Mouse (Mus musculus) neural tube, embryonic 14.5 days (tissue): ENCODE measurements around the gene Gm5431. TPM values are rescaled to one million over a fixed set of nuclear protein-coding genes. Genes with fewer than 3 reads are reported as not detected.
"Not testable (repeated sequence)": the region's sequence is repeated elsewhere in the genome, so short reads cannot be mapped to it uniquely, and the experiment has no call there.

Experiments used
- ATAC-seq: fragments of 200-750 bp; cut with Nextera tagmentation; 2 replicates; pipeline ENCODE4 v1.8.0; 2017; ENCODE audit warnings: low read depth, mild to moderate bottlenecking, moderate TSS enrichment, moderate library complexity
- H3K27ac ChIP-seq: fragments of 300-500 bp; sonication (generic); 2 replicates; pipeline ENCODE4 v1.5.1; 2014; ENCODE audit warnings: low read depth, mild to moderate bottlenecking, control low read depth, low read length, moderate library complexity, mixed read lengths
- H3K27me3 ChIP-seq: fragments of 300-500 bp; sonication (generic); 2 replicates; pipeline ENCODE4 v1.6.1; 2014; ENCODE audit warnings: low read length; ENCODE audit not compliant: control insufficient read depth, insufficient read depth
- H3K36me3 ChIP-seq: fragments of 300-500 bp; sonication (generic); 2 replicates; pipeline ENCODE4 v1.6.1; 2014; ENCODE audit warnings: low read length, mixed read lengths; ENCODE audit not compliant: control insufficient read depth, insufficient read depth
- H3K4me1 ChIP-seq: fragments of 300-500 bp; sonication (generic); 2 replicates; pipeline ENCODE4 v1.6.1; 2014; ENCODE audit warnings: low read length; ENCODE audit not compliant: control insufficient read depth, insufficient read depth
- H3K4me2 ChIP-seq: fragments of 300-500 bp; sonication (generic); 2 replicates; pipeline ENCODE4 v1.6.1; 2014; ENCODE audit warnings: mild to moderate bottlenecking, low read depth, low read length, control low read depth
- H3K4me3 ChIP-seq: fragments of 300-500 bp; sonication (generic); 2 replicates; pipeline ENCODE4 v1.5.1; 2014; ENCODE audit warnings: low read depth, low read length, control low read depth, mixed read lengths
- H3K9ac ChIP-seq: fragments of 300-500 bp; sonication (generic); replicated peaks from 2 replicates; pipeline ENCODE4 v1.6.1; 2014; ENCODE audit warnings: low read depth, mild to moderate bottlenecking, control low read depth, low read length, mixed read lengths
- H3K9me3 ChIP-seq: fragments of 300-500 bp; sonication (generic); 2 replicates; pipeline ENCODE4 v1.6.1; 2016; ENCODE audit warnings: low read length; ENCODE audit not compliant: control insufficient read depth
- WGBS: fragments of 180-500 bp; shearing (Covaris S2); extraction: QIAGEN DNeasy Blood & Tissue Kit; methylation state at CpG from one replicate; pipeline ENCODE4 v1.1.7; 2014; 5-methylcytosine and 5-hydroxymethylcytosine counted together
- polyA plus RNA-seq: library from polyadenylated mRNA; unstranded; fragments of >200 nt; fragmentation: Nextera tagmentation; extraction: Ambion mirVana; gene quantifications from 2 replicates; pipeline ENCODE4 v1.2.1, GENCODE M21; 2014

The Gm5431 gene
- polyA plus RNA-seq, 1 experiment from 2014 or later, result 0.12 TPM

- H3K9ac ChIP-seq, H3K27me3 ChIP-seq, H3K36me3 ChIP-seq, H3K9me3 ChIP-seq, H3K4me2 ChIP-seq, H3K27ac ChIP-seq, H3K4me3 ChIP-seq, H3K4me1 ChIP-seq, ATAC-seq: not testable (repeated sequence)
- WGBS, result 79% methylated on average over 2 of the region's 2 CpGs
Observed at GRCm38 (mm10) chr11:48846362-48846761, 55.7 kb downstream of the Gm5431 start.

- no peak overlapping the region for H3K27ac ChIP-seq
- no peak overlapping the region for H3K9ac ChIP-seq
- ATAC-seq, result no peak
- no peak overlapping the region for H3K4me2 ChIP-seq
- no peak overlapping the region for H3K4me3 ChIP-seq
- H3K36me3 ChIP-seq, result no peaks in the 10 kb centered on the region
- no peaks in the 10 kb centered on the region for H3K27me3 ChIP-seq
- WGBS, result 34% methylated on average over 13 of the region's 13 CpGs
- no peaks in the 10 kb centered on the region for H3K4me1 ChIP-seq
- H3K9me3 ChIP-seq, result no peaks in the 10 kb centered on the region
Observed at GRCm38 (mm10) chr11:48845244-48845815, 56.7 kb downstream of the Gm5431 start.

- Histone ChIP-seq H3K4me3 (no peak overlapping the region), H3K4me1 (no peaks in the 10 kb centered on the region), H3K27me3 (no peaks in the 10 kb centered on the region), H3K9me3 (no peaks in the 10 kb centered on the region), H3K27ac (no peak overlapping the region), H3K9ac (no peak overlapping the region), H3K36me3 (no peaks in the 10 kb centered on the region), H3K4me2 (no peak overlapping the region)
- 61% methylated on average over 6 of the region's 6 CpGs for WGBS
- ATAC-seq, result no peak
Observed at GRCm38 (mm10) chr11:48844309-48844708, 57.7 kb downstream of the Gm5431 start.

GRCm38 (mm10) chr11:48843202-48843601 lies 58.8 kb downstream of the Gm5431 start:
- Histone ChIP-seq H3K4me2 (no peak overlapping the region), H3K27ac (no peak overlapping the region), H3K36me3 (no peaks in the 10 kb centered on the region), H3K4me1 (no peaks in the 10 kb centered on the region), H3K27me3 (no peaks in the 10 kb centered on the region), H3K9me3 (no peaks in the 10 kb centered on the region), H3K4me3 (no peak overlapping the region), H3K9ac (no peak overlapping the region)
- WGBS, result 87% methylated on average over 11 of the region's 11 CpGs
- no peak for ATAC-seq

- no peak for ATAC-seq
- no peak overlapping the region for H3K27ac ChIP-seq
- H3K36me3 ChIP-seq, result no peaks in the 10 kb centered on the region
- no peaks in the 10 kb centered on the region for H3K9me3 ChIP-seq
- H3K4me1 ChIP-seq, result no peaks in the 10 kb centered on the region
- H3K9ac ChIP-seq, result no peak overlapping the region
- 75% methylated on average over 4 of the region's 4 CpGs for WGBS
- peaks cover 2% of the 10 kb centered on the region; the same call in 1 of the 2 replicates for H3K27me3 ChIP-seq
- no peak overlapping the region for H3K4me2 ChIP-seq
- H3K4me3 ChIP-seq, result no peak overlapping the region
Observed at GRCm38 (mm10) chr11:48842378-48842792, 59.6 kb downstream of the Gm5431 start.

GRCm38 (mm10) chr11:48841213-48841612 lies 60.8 kb downstream of the Gm5431 start:
- 80% methylated on average over 5 of the region's 5 CpGs for WGBS
- Histone ChIP-seq H3K4me1 (no peaks in the 10 kb centered on the region), H3K9ac (no peak overlapping the region), H3K9me3 (no peaks in the 10 kb centered on the region), H3K27me3 (peaks cover 2% of the 10 kb centered on the region; the same call in 1 of the 2 replicates), H3K4me3 (no peak overlapping the region), H3K36me3 (no peaks in the 10 kb centered on the region), H3K27ac (no peak overlapping the region), H3K4me2 (no peak overlapping the region)
- ATAC-seq, result no peak

GRCm38 (mm10) chr11:48840805-48841204 lies 61.2 kb downstream of the Gm5431 start:
- no peak overlapping the region for H3K27ac ChIP-seq
- ATAC-seq, result no peak
- H3K9ac ChIP-seq, result no peak overlapping the region
- H3K36me3 ChIP-seq, result no peaks in the 10 kb centered on the region
- no peak overlapping the region for H3K4me3 ChIP-seq
- peaks cover 2% of the 10 kb centered on the region; the same call in 1 of the 2 replicates for H3K27me3 ChIP-seq
- H3K4me1 ChIP-seq, result no peaks in the 10 kb centered on the region
- H3K4me2 ChIP-seq, result no peak overlapping the region
- H3K9me3 ChIP-seq, result no peaks in the 10 kb centered on the region

GRCm38 (mm10) chr11:48838879-48839680 lies 62.9 kb downstream of the Gm5431 start:
- H3K4me3 ChIP-seq, result peak overlapping the region; percentile 81
- 73% methylated on average over 10 of the region's 10 CpGs for WGBS
- no peaks in the 10 kb centered on the region for H3K4me1 ChIP-seq
- no peak overlapping the region for H3K9ac ChIP-seq
- H3K27ac ChIP-seq, result no peak overlapping the region
- no peak for ATAC-seq
- H3K9me3 ChIP-seq, result no peaks in the 10 kb centered on the region
- H3K27me3 ChIP-seq, result peaks cover 2% of the 10 kb centered on the region; the same call in 1 of the 2 replicates
- peak overlapping the region; percentile 65; the same call in 1 of the 2 replicates for H3K4me2 ChIP-seq
- no peaks in the 10 kb centered on the region for H3K36me3 ChIP-seq

- peak overlapping the region; percentile 65 for H3K4me2 ChIP-seq
- no peaks in the 10 kb centered on the region for H3K36me3 ChIP-seq
- 4% methylated on average over 16 of the region's 16 CpGs for WGBS
- H3K4me3 ChIP-seq, result peak overlapping the region; percentile 81
- peak; percentile 15; the same call in 1 of the 2 replicates for ATAC-seq
- peak overlapping the region; percentile 48; the same call in 1 of the 2 replicates for H3K27ac ChIP-seq
- H3K9ac ChIP-seq, result peak overlapping the region; percentile 71
- no peaks in the 10 kb centered on the region for H3K4me1 ChIP-seq
- no peaks in the 10 kb centered on the region for H3K9me3 ChIP-seq
- H3K27me3 ChIP-seq, result peaks cover 2% of the 10 kb centered on the region; the same call in 1 of the 2 replicates
Observed at GRCm38 (mm10) chr11:48838181-48838797, 63.7 kb downstream of the Gm5431 start.
